Mouse (Mus musculus) limb, embryonic 10.5 days (tissue): Measurements from ENCODE around the gene Ralb. TPM values are rescaled to one million over a fixed set of nuclear protein-coding genes. Genes with fewer than 3 reads are reported as not detected.

Experiments
- DNase-seq: peaks from one replicate; pipeline ENCODE4 v3.0.0-alpha.2; 2017; ENCODE audit warnings: low spot score
- H3K27ac ChIP-seq: fragments of 300-500 bp; sonication (generic); 2 replicates; pipeline ENCODE4 v1.5.1; 2016; ENCODE audit warnings: mild to moderate bottlenecking
- H3K27me3 ChIP-seq: fragments of 300-500 bp; sonication (generic); 2 replicates; pipeline ENCODE4 v1.6.1; 2016; ENCODE audit warnings: low read depth, mild to moderate bottlenecking; ENCODE audit not compliant: poor library complexity, severe bottlenecking
- H3K36me3 ChIP-seq: fragments of 300-500 bp; sonication (generic); 2 replicates; pipeline ENCODE4 v1.6.1; 2016; ENCODE audit warnings: mild to moderate bottlenecking, moderate library complexity
- H3K4me1 ChIP-seq: fragments of 300-500 bp; sonication (generic); 2 replicates; pipeline ENCODE4 v1.6.1; 2016
- H3K4me3 ChIP-seq: fragments of 300-500 bp; sonication (generic); 2 replicates; pipeline ENCODE4 v1.5.1; 2016; ENCODE audit warnings: mild to moderate bottlenecking, moderate library complexity
- H3K9me3 ChIP-seq: fragments of 300-500 bp; sonication (generic); replicated peaks from 2 replicates; pipeline ENCODE4 v1.6.1; 2016; ENCODE audit warnings: mild to moderate bottlenecking
- WGBS: fragments of 180-500 bp; shearing (Covaris S2); methylation state at CpG from one replicate; pipeline ENCODE4 v1.1.7; 2016; 5-methylcytosine and 5-hydroxymethylcytosine counted together
- polyA plus RNA-seq: library from polyadenylated mRNA; unstranded; fragments of >200 nt; fragmentation: Nextera tagmentation; extraction: Ambion mirVana; gene quantifications from 2 replicates; pipeline ENCODE4 v1.2.1, GENCODE M21; 2016

The Ralb gene
- polyA plus RNA-seq, 1 experiment from 2014 or later: 106 TPM

GRCm38 (mm10) chr1:119539252-119539651 lies 34.7 kb upstream of the Ralb start:
- 70% methylated on average over 2 of the region's 2 CpGs for WGBS
- no peak overlapping the region for H3K4me3 ChIP-seq
- no peak for DNase-seq
- no peaks in the 10 kb centered on the region for H3K4me1 ChIP-seq
- H3K27me3 ChIP-seq: no peaks in the 10 kb centered on the region
- no peaks in the 10 kb centered on the region for H3K9me3 ChIP-seq
- no peak overlapping the region for H3K27ac ChIP-seq
- peaks cover 21% of the 10 kb centered on the region for H3K36me3 ChIP-seq

GRCm38 (mm10) chr1:119537651-119538050 lies 33.1 kb upstream of the Ralb start:
- DNase-seq: no peak
- WGBS: 87% methylated on average over 6 of the region's 6 CpGs
- Histone ChIP-seq H3K27ac (no peak overlapping the region), H3K27me3 (no peaks in the 10 kb centered on the region), H3K4me3 (no peak overlapping the region), H3K36me3 (peaks cover 8% of the 10 kb centered on the region), H3K4me1 (no peaks in the 10 kb centered on the region), H3K9me3 (no peaks in the 10 kb centered on the region)

GRCm38 (mm10) chr1:119536122-119536521 lies 31.5 kb upstream of the Ralb start:
- Histone ChIP-seq H3K4me1 (no peaks in the 10 kb centered on the region), H3K4me3 (no peak overlapping the region), H3K27ac (no peak overlapping the region), H3K36me3 (0 out of 2 replicates have a peak, but pooled peaks cover 3% of the 10 kb centered on the region), H3K9me3 (no peaks in the 10 kb centered on the region), H3K27me3 (no peaks in the 10 kb centered on the region)
- DNase-seq: no peak
- 92% methylated on average over 2 of the region's 2 CpGs for WGBS

- Histone ChIP-seq H3K27me3 (no peaks in the 10 kb centered on the region), H3K4me1 (no peaks in the 10 kb centered on the region), H3K27ac (no peak overlapping the region), H3K4me3 (no peak overlapping the region), H3K36me3 (peaks cover 10% of the 10 kb centered on the region), H3K9me3 (no peaks in the 10 kb centered on the region; the same call in 1 of the 2 replicates)
- DNase-seq: no peak
- WGBS: 96% methylated on average over 5 of the region's 5 CpGs
Observed at GRCm38 (mm10) chr1:119534341-119534740, 29.7 kb upstream of the Ralb start.

GRCm38 (mm10) chr1:119533093-119533805 lies 28.7 kb upstream of the Ralb start:
- 94% methylated on average over 18 of the region's 18 CpGs for WGBS
- H3K9me3 ChIP-seq: peaks cover 4% of the 10 kb centered on the region
- peaks cover 18% of the 10 kb centered on the region for H3K36me3 ChIP-seq
- no peak overlapping the region for H3K27ac ChIP-seq
- no peaks in the 10 kb centered on the region for H3K4me1 ChIP-seq
- no peaks in the 10 kb centered on the region for H3K27me3 ChIP-seq
- no peak overlapping the region for H3K4me3 ChIP-seq
- DNase-seq: no peak

- Histone ChIP-seq H3K36me3 (peaks cover 29% of the 10 kb centered on the region), H3K4me1 (no peaks in the 10 kb centered on the region), H3K9me3 (peaks cover 6% of the 10 kb centered on the region), H3K27ac (no peak overlapping the region), H3K4me3 (no peak overlapping the region), H3K27me3 (no peaks in the 10 kb centered on the region)
- 96% methylated on average over 6 of the region's 6 CpGs for WGBS
- no peak for DNase-seq
Observed at GRCm38 (mm10) chr1:119532165-119532564, 27.6 kb upstream of the Ralb start.

GRCm38 (mm10) chr1:119530941-119531340 lies 26.3 kb upstream of the Ralb start:
- no peak for DNase-seq
- peaks cover 8% of the 10 kb centered on the region for H3K9me3 ChIP-seq
- no peak overlapping the region for H3K4me3 ChIP-seq
- H3K36me3 ChIP-seq: peaks cover 37% of the 10 kb centered on the region
- H3K4me1 ChIP-seq: peaks cover 10% of the 10 kb centered on the region
- H3K27ac ChIP-seq: no peak overlapping the region
- WGBS: 96% methylated on average over 13 of the region's 13 CpGs
- no peaks in the 10 kb centered on the region for H3K27me3 ChIP-seq

- H3K27ac ChIP-seq: peak within 1 kb of the TSS; percentile 95
- WGBS: 1% methylated on average over 82 of the region's 82 CpGs
- peaks cover 8% of the 10 kb centered on the region for H3K9me3 ChIP-seq
- DNase-seq: peak; percentile 97
- H3K4me3 ChIP-seq: peak within 1 kb of the TSS; percentile 70
- peaks cover 23% of the 10 kb centered on the region for H3K4me1 ChIP-seq
- peaks cover 37% of the 10 kb centered on the region for H3K36me3 ChIP-seq
- no peaks in the 10 kb centered on the region for H3K27me3 ChIP-seq
Observed at GRCm38 (mm10) chr1:119525689-119526591, 21.3 kb upstream of the Ralb start, which contains the start of gene Tmem185b. Tmem185b (plus strand) TSS chr1:119526160.

GRCm38 (mm10) chr1:119525004-119525444 lies 20.4 kb upstream of the Ralb start:
- peak overlapping the region; percentile 70 for H3K4me3 ChIP-seq
- WGBS: 46% methylated on average over 5 of the region's 5 CpGs
- peaks cover 8% of the 10 kb centered on the region for H3K9me3 ChIP-seq
- DNase-seq: no peak
- H3K27ac ChIP-seq: peak overlapping the region; percentile 95; the same call in 1 of the 2 replicates
- H3K36me3 ChIP-seq: peaks cover 37% of the 10 kb centered on the region
- H3K4me1 ChIP-seq: peaks cover 23% of the 10 kb centered on the region
- no peaks in the 10 kb centered on the region for H3K27me3 ChIP-seq

GRCm38 (mm10) chr1:119523826-119524225 lies 19.2 kb upstream of the Ralb start:
- peaks cover 23% of the 10 kb centered on the region for H3K4me1 ChIP-seq
- WGBS: 91% methylated on average over 7 of the region's 7 CpGs
- no peak overlapping the region for H3K27ac ChIP-seq
- no peak for DNase-seq
- peaks cover 6% of the 10 kb centered on the region; the same call in 1 of the 2 replicates for H3K9me3 ChIP-seq
- H3K27me3 ChIP-seq: no peaks in the 10 kb centered on the region
- H3K36me3 ChIP-seq: peaks cover 25% of the 10 kb centered on the region
- H3K4me3 ChIP-seq: no peak overlapping the region

GRCm38 (mm10) chr1:119523369-119523768 lies 18.8 kb upstream of the Ralb start:
- no peak for DNase-seq
- peaks cover 4% of the 10 kb centered on the region; the same call in 1 of the 2 replicates for H3K9me3 ChIP-seq
- WGBS: 86% methylated on average over 7 of the region's 7 CpGs

GRCm38 (mm10) chr1:119522726-119523125 lies 18.1 kb upstream of the Ralb start:
- peaks cover 14% of the 10 kb centered on the region for H3K36me3 ChIP-seq
- no peaks in the 10 kb centered on the region for H3K27me3 ChIP-seq
- no peak for DNase-seq
- WGBS: 90% methylated on average over 4 of the region's 4 CpGs
- H3K4me3 ChIP-seq: no peak overlapping the region
- peaks cover 4% of the 10 kb centered on the region; the same call in 1 of the 2 replicates for H3K9me3 ChIP-seq
- no peak overlapping the region for H3K27ac ChIP-seq
- peaks cover 23% of the 10 kb centered on the region for H3K4me1 ChIP-seq

More at GRCm38 (mm10) chr1:119523369-119523768, 18.8 kb upstream of the Ralb start:
- Histone ChIP-seq H3K27me3 (no peaks in the 10 kb centered on the region), H3K4me1 (peaks cover 23% of the 10 kb centered on the region), H3K27ac (no peak overlapping the region), H3K4me3 (no peak overlapping the region), H3K36me3 (peaks cover 20% of the 10 kb centered on the region)

- Histone ChIP-seq H3K4me3 (no peak overlapping the region), H3K9me3 (no peaks in the 10 kb centered on the region; the same call in 1 of the 2 replicates), H3K27me3 (no peaks in the 10 kb centered on the region), H3K36me3 (peaks cover 3% of the 10 kb centered on the region), H3K4me1 (peaks cover 20% of the 10 kb centered on the region), H3K27ac (no peak overlapping the region)
- no peak for DNase-seq
- WGBS: 83% methylated on average over 7 of the region's 7 CpGs
Observed at GRCm38 (mm10) chr1:119521681-119522080, 17.1 kb upstream of the Ralb start.
